Mouse (Mus musculus) CH12.LX (cell line): ENCODE results near the gene Olfr307. TPM values are rescaled to one million over a fixed set of nuclear protein-coding genes. Genes with fewer than 3 reads are reported as not detected.

Experiments
- DNase-seq: peaks from one replicate; pipeline ENCODE4 v3.0.0-alpha.2; 2013; ENCODE audit errors: extremely low read depth
- H3K27ac ChIP-seq: 2 replicates; pipeline ENCODE4 v1.5.1; 2012; ENCODE audit warnings: low read depth, mild to moderate bottlenecking, control low read depth, moderate library complexity; ENCODE audit not compliant: insufficient read depth
- H3K27me3 ChIP-seq: replicated peaks from 2 replicates; pipeline ENCODE3; 2012; ENCODE audit warnings: inconsistent platforms
- H3K36me3 ChIP-seq, 2 experiments: replicated peaks in 1 of 2; 2 replicates each; pipeline versions ENCODE3 to v1.6.1; 2012; ENCODE audit warnings: inconsistent platforms in 1 of 2, low read length in 1 of 2, mild to moderate bottlenecking in 1 of 2, mixed read lengths in 1 of 2, moderate library complexity in 1 of 2; ENCODE audit not compliant: control insufficient read depth in 1 of 2, insufficient read depth in 1 of 2
- H3K4me1 ChIP-seq, 2 experiments: 2 replicates each; pipeline ENCODE4 v1.6.1; 2012; ENCODE audit warnings: inconsistent platforms in 1 of 2, moderate library complexity in 1 of 2; ENCODE audit not compliant: insufficient read depth in 2 of 2, control insufficient read depth in 1 of 2
- H3K4me2 ChIP-seq: 2 replicates; pipeline ENCODE4 v1.6.1; 2012; ENCODE audit warnings: low read depth, mild to moderate bottlenecking, control low read depth; ENCODE audit not compliant: poor library complexity, insufficient read depth, severe bottlenecking
- H3K4me3 ChIP-seq, 3 experiments: fragments of 150-350 bp in 1 of 3; sonication (generic) in 1 of 3; replicated peaks in 1 of 3; 2 replicates each; pipeline versions ENCODE3 to v1.5.1; 2011 to 2012; ENCODE audit warnings: low read depth in 2 of 3, low read length in 2 of 3, mild to moderate bottlenecking in 2 of 3, moderate library complexity in 2 of 3, control low read depth in 1 of 3, improper control_type of control experiment in 1 of 3, inconsistent platforms in 1 of 3, mixed read lengths in 1 of 3; ENCODE audit not compliant: poor library complexity in 1 of 3
- H3K79me2 ChIP-seq: replicated peaks from 2 replicates; pipeline ENCODE4 v1.6.1; 2012; ENCODE audit warnings: mild to moderate bottlenecking, moderate library complexity; ENCODE audit not compliant: control insufficient read depth, poor library complexity, insufficient read depth, severe bottlenecking; ENCODE audit errors: extremely low read depth
- H3K9ac ChIP-seq: 2 replicates; pipeline ENCODE4 v1.6.1; 2012; ENCODE audit warnings: low read depth, mild to moderate bottlenecking, control low read depth, moderate library complexity; ENCODE audit not compliant: insufficient read depth
- H3K9me3 ChIP-seq: replicated peaks from 2 replicates; pipeline ENCODE3; 2012; ENCODE audit warnings: low read length, inconsistent platforms, mixed read lengths
- CHD1 ChIP-seq: IDR thresholded peaks from 2 replicates; pipeline ENCODE4 v1.6.1; 2012; ENCODE audit warnings: low read depth, low read length, improper control_type of control experiment, inconsistent platforms
- CHD2 ChIP-seq: IDR thresholded peaks from 2 replicates; pipeline ENCODE4 v1.6.1; 2011; ENCODE audit warnings: low read length, improper control_type of control experiment
- CTCF ChIP-seq, 2 experiments: IDR thresholded peaks in 1 of 2; conservative IDR thresholded peaks in 1 of 2; 2 replicates each; pipeline ENCODE4 v1.5.1; 2011 to 2012; ENCODE audit warnings: low read depth in 2 of 2, low read length in 2 of 2, improper control_type of control experiment in 1 of 2, inconsistent platforms in 1 of 2, mild to moderate bottlenecking in 1 of 2, moderate library complexity in 1 of 2
- ELF1 ChIP-seq: IDR thresholded peaks from 2 replicates; pipeline ENCODE4 v1.6.1; 2014; ENCODE audit warnings: low read depth, mild to moderate bottlenecking, inconsistent platforms, low read length, improper control_type of control experiment
- ETS1 ChIP-seq: conservative IDR thresholded peaks from 2 replicates; pipeline ENCODE4 v1.6.1; 2012; ENCODE audit warnings: low read depth, mild to moderate bottlenecking, inconsistent platforms, low read length, improper control_type of control experiment, moderate library complexity
- JUND ChIP-seq: conservative IDR thresholded peaks from 2 replicates; pipeline ENCODE4 v1.6.1; 2011; ENCODE audit warnings: low read depth, low read length, improper control_type of control experiment
- KAT2A ChIP-seq: IDR thresholded peaks from 2 replicates; pipeline ENCODE4 v1.6.1; 2012; ENCODE audit warnings: low read length, improper control_type of control experiment, inconsistent platforms; ENCODE audit not compliant: insufficient replicate concordance
- MAZ ChIP-seq: IDR thresholded peaks from 2 replicates; pipeline ENCODE4 v1.6.1; 2012; ENCODE audit warnings: low read depth, mild to moderate bottlenecking, inconsistent platforms, low read length, improper control_type of control experiment, moderate library complexity
- MEF2A ChIP-seq: IDR thresholded peaks from 2 replicates; pipeline ENCODE4 v1.6.1; 2014; ENCODE audit warnings: low read depth, mild to moderate bottlenecking, inconsistent platforms, low read length, improper control_type of control experiment, borderline replicate concordance
- MXI1 ChIP-seq: IDR thresholded peaks from 2 replicates; pipeline ENCODE4 v1.6.1; 2011; ENCODE audit warnings: mild to moderate bottlenecking, low read depth, low read length, improper control_type of control experiment
- MYC ChIP-seq: IDR thresholded peaks from 2 replicates; pipeline ENCODE4 v1.6.1; 2011; ENCODE audit warnings: low read depth, mild to moderate bottlenecking, improper control_type of control experiment, low read length
- PAX5 ChIP-seq: IDR thresholded peaks from 2 replicates; pipeline ENCODE4 v1.6.1; 2012; ENCODE audit warnings: low read length, inconsistent platforms, mixed read lengths
- POLR2A ChIP-seq: IDR thresholded peaks from 2 replicates; pipeline ENCODE4 v1.6.1; 2011; ENCODE audit warnings: low read depth, mild to moderate bottlenecking, improper control_type of control experiment, low read length
- RCOR1 ChIP-seq: conservative IDR thresholded peaks from 2 replicates; pipeline ENCODE4 v1.6.1; 2012; ENCODE audit warnings: low read depth, mild to moderate bottlenecking, inconsistent platforms, low read length, improper control_type of control experiment
- SIN3A ChIP-seq: IDR thresholded peaks from 2 replicates; pipeline ENCODE4 v1.6.1; 2012; ENCODE audit warnings: low read length, improper control_type of control experiment, inconsistent platforms
- TCF12 ChIP-seq: IDR thresholded peaks from 2 replicates; pipeline ENCODE4 v1.6.1; 2014; ENCODE audit warnings: low read depth, mild to moderate bottlenecking, inconsistent platforms, low read length, improper control_type of control experiment
- ZMIZ1 ChIP-seq: IDR thresholded peaks from 2 replicates; pipeline ENCODE4 v1.6.1; 2012; ENCODE audit warnings: low read depth, mild to moderate bottlenecking, inconsistent platforms, low read length, improper control_type of control experiment
- ZNF384 ChIP-seq: IDR thresholded peaks from 2 replicates; pipeline ENCODE4 v1.6.1; 2012; ENCODE audit warnings: low read depth, low read length, improper control_type of control experiment, inconsistent platforms
- dilution Hi-C: fragments of 300-500 bp; cut with MboI; formaldehyde crosslinking; loops from 2 replicates; pipeline ENCODE4 v1.14.3; 2020; ENCODE audit warnings: low sequenced_read_pairs; ENCODE audit not compliant: extremely low pct_unique_long_range_greater_than_20kb, extremely low pct_ligation_motif_present
- in situ Hi-C: fragments of 300-500 bp; cut with MboI; formaldehyde crosslinking; loops from 3 replicates; pipeline ENCODE4 v1.14.3; 2019; ENCODE audit warnings: low sequenced_read_pairs, low pct_ligation_motif_present, low pct_unique_long_range_greater_than_20kb, mixed read lengths
- polyA plus RNA-seq: library from polyadenylated mRNA; unstranded; fragments of >175 nt; gene quantifications from 2 replicates; pipeline ENCODE4 v1.2.1, GENCODE M21; 2012; ENCODE audit warnings: low read depth; ENCODE audit not compliant: insufficient read length
- total RNA-seq, 2 experiments: library from RNA; depleted of rRNA; stranded (reverse); fragments of 300-350 nt in 1 of 2; fragments of >200 nt in 1 of 2; gene quantifications; 2 replicates each; pipeline ENCODE4 v1.2.3; 2012 to 2014

The Olfr307 gene
- not detected in 2 replicates for total RNA-seq (2012; rRNA removed)
- total RNA-seq (2014; rRNA removed), result not detected in 2 replicates
- not detected in 2 replicates for polyA plus RNA-seq

DNA sequence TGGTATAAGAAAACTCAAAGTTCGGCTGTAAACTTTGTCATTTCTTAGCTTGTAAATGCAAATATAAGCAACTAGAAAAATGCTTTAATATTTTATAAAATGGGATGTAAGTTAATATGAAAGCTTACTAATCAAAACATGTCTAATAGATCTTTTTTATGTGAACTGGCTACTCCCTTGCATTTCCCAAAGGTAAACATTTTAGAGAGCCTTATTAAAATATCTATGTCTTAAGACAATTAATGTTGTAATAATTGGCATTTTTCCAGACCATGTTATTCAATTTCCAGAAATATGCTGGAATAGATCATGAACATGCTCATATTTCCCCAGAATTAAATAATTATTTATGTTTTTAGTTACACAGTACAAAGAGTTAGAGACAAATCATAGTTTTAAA lies at the start of gene Olfr307:
Olfr307 (minus strand) TSS at position 101 of the 400 bp plus-strand sequence.
- in situ Hi-C loops, result no loop called here
- dilution Hi-C loops, result no loop called here
- H3K27me3 ChIP-seq, result no peaks in the 10 kb centered on the region

DNA sequence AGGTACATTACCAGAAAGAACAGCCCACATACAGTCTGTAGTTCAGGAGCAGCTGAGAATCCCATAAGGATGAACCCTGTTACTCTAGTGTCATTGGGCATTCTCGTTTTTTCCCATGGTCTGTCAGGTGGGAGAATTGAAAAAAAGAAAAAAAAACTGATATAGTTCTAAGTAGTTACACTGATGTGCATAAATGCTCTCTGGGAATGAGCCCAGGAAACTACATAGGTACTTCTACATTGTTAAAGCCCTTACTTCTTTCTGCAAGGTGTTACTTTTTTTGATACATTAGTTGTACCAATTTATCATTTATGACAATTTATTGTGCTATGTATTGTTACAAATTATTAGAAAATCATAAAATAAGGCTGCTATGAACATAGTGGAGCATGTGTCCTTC lies 49.2 kb upstream of the Olfr307 start, which contains the start of gene Olfr304:
Olfr304 (minus strand) TSS at position 101 of the 400 bp plus-strand sequence.
- no peak within 1 kb of the TSS for H3K4me3 ChIP-seq
- no peak for DNase-seq
- in situ Hi-C loops (no loop called here), dilution Hi-C loops (no loop called here)
- no peaks in the 10 kb centered on the region for H3K36me3 ChIP-seq
- H3K79me2 ChIP-seq, result no peaks in the 10 kb centered on the region
- no peak within 1 kb of the TSS for H3K4me2 ChIP-seq
- no peaks in the 10 kb centered on the region for H3K4me1 ChIP-seq
- H3K9me3 ChIP-seq, result peaks cover 8% of the 10 kb centered on the region
- no peak for TF ChIP-seq ZMIZ1
- no peak for TF ChIP-seq MYC
- TF ChIP-seq MXI1, result no peak
- TF ChIP-seq ELF1, result no peak
- no peak for TF ChIP-seq CHD1
- TF ChIP-seq MEF2A, result no peak
- no peak for TF ChIP-seq ZNF384
- no peak for TF ChIP-seq CTCF (conservative IDR thresholded peaks at IDR 0.05 in 1 of 2, IDR thresholded peaks at IDR 0.05 in 1 of 2; ENCODE audit: low read depth in 2 of 2, low read length in 2 of 2)
- TF ChIP-seq JUND, result no peak
- H3K9ac ChIP-seq, result no peak within 1 kb of the TSS
- no peaks in the 10 kb centered on the region for H3K27me3 ChIP-seq
- H3K27ac ChIP-seq, result no peak within 1 kb of the TSS

More for the DNA sequence above, at the start of gene Olfr307:
- H3K36me3 ChIP-seq, result no peaks in the 10 kb centered on the region
- H3K4me2 ChIP-seq, result no peak within 1 kb of the TSS
- no peak within 1 kb of the TSS for H3K27ac ChIP-seq
- H3K4me1 ChIP-seq, result no peaks in the 10 kb centered on the region
- DNase-seq, result no peak
- peaks cover 17% of the 10 kb centered on the region for H3K9me3 ChIP-seq
- H3K79me2 ChIP-seq, result no peaks in the 10 kb centered on the region
- H3K9ac ChIP-seq, result no peak within 1 kb of the TSS
- TF ChIP-seq RCOR1 (no peak), ZMIZ1 (no peak), CHD1 (no peak), ZNF384 (no peak), SIN3A (no peak), KAT2A (no peak), CHD2 (no peak), MXI1 (no peak), POLR2A (no peak), TCF12 (no peak), MAZ (no peak), PAX5 (no peak), ETS1 (no peak)
- H3K4me3 ChIP-seq, result no peak within 1 kb of the TSS
